Mouse (Mus musculus): Measurements from ENCODE around the gene Pcf11. TPM values are rescaled to one million over a fixed set of nuclear protein-coding genes. Genes with fewer than 3 reads are reported as not detected.

The Pcf11 gene
- polyA plus RNA-seq (2017; shearing (Covaris generic)), result 70.3 TPM

GRCm38 (mm10) chr7:92669507-92670471 lies at the start of gene Pcf11:
Gene Pcf11, minus strand, starts transcription at chr7:92669934.

GRCm38 (mm10) chr7:92637021-92637625 lies 32.6 kb downstream of the Pcf11 start, which contains the start of gene Ankrd42:
Gene Ankrd42, minus strand, starts transcription at chr7:92637142.

Other genes with a start within 250 kb of the Pcf11 start
- 7.5 TPM for gene Ccdc90b, start 108.8 kb downstream of the Pcf11 start, polyA plus RNA-seq (2017; shearing (Covaris generic))
- gene Ankrd42, start 32.8 kb downstream of the Pcf11 start, polyA plus RNA-seq (2017; shearing (Covaris generic)), result not detected
- 0.04 TPM for gene Rab30, start 71.7 kb upstream of the Pcf11 start, polyA plus RNA-seq (2017; shearing (Covaris generic))
- gene Ddias, start 204.3 kb upstream of the Pcf11 start, polyA plus RNA-seq (2017; shearing (Covaris generic)), result 2.9 TPM
- gene Prcp, start 204.5 kb upstream of the Pcf11 start, polyA plus RNA-seq (2017; shearing (Covaris generic)), result 17.6 TPM